Mouse (Mus musculus) neural tube, embryonic 11.5 days (tissue): ENCODE data around the gene Nes. TPM values are rescaled to one million over a fixed set of nuclear protein-coding genes. Genes with fewer than 3 reads are reported as not detected.

Experiments
- ATAC-seq: fragments of 200-750 bp; cut with Nextera tagmentation; 2 replicates; pipeline ENCODE4 v1.8.0; 2017; ENCODE audit warnings: moderate number of reproducible peaks, mild to moderate bottlenecking, moderate TSS enrichment, moderate library complexity; ENCODE audit not compliant: insufficient read depth, low FRiP score, low TSS enrichment
- DNase-seq: peaks from one replicate; pipeline ENCODE4 v3.0.0-alpha.2; 2015; ENCODE audit warnings: low spot score
- H3K27ac ChIP-seq: fragments of 300-500 bp; sonication (generic); 2 replicates; pipeline ENCODE4 v1.5.1; 2014; ENCODE audit warnings: low read depth, mild to moderate bottlenecking, low read length
- H3K27me3 ChIP-seq: fragments of 300-500 bp; sonication (generic); 2 replicates; pipeline ENCODE4 v1.6.1; 2014; ENCODE audit warnings: mild to moderate bottlenecking, low read length, mixed read lengths; ENCODE audit not compliant: control insufficient read depth, insufficient read depth
- H3K36me3 ChIP-seq: fragments of 300-500 bp; sonication (generic); 2 replicates; pipeline ENCODE4 v1.6.1; 2014; ENCODE audit warnings: mild to moderate bottlenecking, low read length, moderate library complexity, mixed read lengths; ENCODE audit not compliant: control insufficient read depth, insufficient read depth
- H3K4me1 ChIP-seq: fragments of 300-500 bp; sonication (generic); 2 replicates; pipeline ENCODE4 v1.6.1; 2014; ENCODE audit warnings: low read length, mixed read lengths; ENCODE audit not compliant: control insufficient read depth, insufficient read depth
- H3K4me2 ChIP-seq: fragments of 300-500 bp; sonication (generic); 2 replicates; pipeline ENCODE4 v1.6.1; 2014; ENCODE audit warnings: low read depth, mild to moderate bottlenecking, moderate library complexity
- H3K4me3 ChIP-seq: fragments of 300-500 bp; sonication (generic); 2 replicates; pipeline ENCODE4 v1.5.1; 2014; ENCODE audit warnings: low read depth, low read length
- H3K9ac ChIP-seq: fragments of 300-500 bp; sonication (generic); 2 replicates; pipeline ENCODE4 v1.6.1; 2014; ENCODE audit warnings: mild to moderate bottlenecking, low read length
- H3K9me3 ChIP-seq: fragments of 300-500 bp; sonication (generic); 2 replicates; pipeline ENCODE4 v1.6.1; 2016; ENCODE audit warnings: low read length; ENCODE audit not compliant: control insufficient read depth
- WGBS: fragments of 180-500 bp; shearing (Covaris S2); extraction: QIAGEN DNeasy Blood & Tissue Kit; methylation state at CpG from one replicate; pipeline ENCODE4 v1.1.7; 2014; 5-methylcytosine and 5-hydroxymethylcytosine counted together
- polyA plus RNA-seq: library from polyadenylated mRNA; unstranded; fragments of >200 nt; fragmentation: Nextera tagmentation; extraction: Ambion mirVana; gene quantifications from 2 replicates; pipeline ENCODE4 v1.2.1, GENCODE M21; 2014

Gene Nes
- polyA plus RNA-seq, 1 experiment from 2014 or later: 60.2 TPM

DNA sequence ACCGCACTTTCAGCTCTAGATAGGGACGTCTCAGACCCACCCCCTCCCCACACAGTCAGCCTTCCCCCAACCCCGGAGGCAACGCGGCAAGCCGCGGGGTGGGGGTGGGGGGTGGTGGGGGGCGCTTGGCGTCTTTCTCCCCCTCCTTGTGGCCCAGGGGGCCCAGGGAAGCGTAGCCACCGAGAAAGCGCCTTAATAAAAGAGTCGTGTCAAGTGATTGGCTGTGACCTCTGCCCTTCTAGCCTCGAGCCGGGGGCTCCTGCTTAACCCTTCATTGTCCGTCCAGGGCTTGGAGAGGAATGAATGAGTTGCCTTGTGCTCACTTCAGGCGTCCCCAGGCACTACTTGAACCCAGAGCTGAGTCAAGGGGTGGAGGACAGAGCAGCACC, 23.1 kb upstream of the Nes start:
- H3K27ac ChIP-seq: peak overlapping the region; percentile 77
- no peaks in the 10 kb centered on the region for H3K9me3 ChIP-seq
- peak overlapping the region; percentile 51 for H3K9ac ChIP-seq
- ATAC-seq: peak; percentile 33; the same call in 1 of the 2 replicates
- peak; percentile 81 for DNase-seq
- H3K36me3 ChIP-seq: no peaks in the 10 kb centered on the region; the same call in none of the 2 replicates
- H3K4me1 ChIP-seq: peaks cover 69% of the 10 kb centered on the region
- H3K4me3 ChIP-seq: peak overlapping the region; percentile 70
- H3K27me3 ChIP-seq: no peaks in the 10 kb centered on the region
- WGBS: 0% methylated on average over 13 of the region's 17 CpGs
- peak overlapping the region; percentile 86 for H3K4me2 ChIP-seq

DNA sequence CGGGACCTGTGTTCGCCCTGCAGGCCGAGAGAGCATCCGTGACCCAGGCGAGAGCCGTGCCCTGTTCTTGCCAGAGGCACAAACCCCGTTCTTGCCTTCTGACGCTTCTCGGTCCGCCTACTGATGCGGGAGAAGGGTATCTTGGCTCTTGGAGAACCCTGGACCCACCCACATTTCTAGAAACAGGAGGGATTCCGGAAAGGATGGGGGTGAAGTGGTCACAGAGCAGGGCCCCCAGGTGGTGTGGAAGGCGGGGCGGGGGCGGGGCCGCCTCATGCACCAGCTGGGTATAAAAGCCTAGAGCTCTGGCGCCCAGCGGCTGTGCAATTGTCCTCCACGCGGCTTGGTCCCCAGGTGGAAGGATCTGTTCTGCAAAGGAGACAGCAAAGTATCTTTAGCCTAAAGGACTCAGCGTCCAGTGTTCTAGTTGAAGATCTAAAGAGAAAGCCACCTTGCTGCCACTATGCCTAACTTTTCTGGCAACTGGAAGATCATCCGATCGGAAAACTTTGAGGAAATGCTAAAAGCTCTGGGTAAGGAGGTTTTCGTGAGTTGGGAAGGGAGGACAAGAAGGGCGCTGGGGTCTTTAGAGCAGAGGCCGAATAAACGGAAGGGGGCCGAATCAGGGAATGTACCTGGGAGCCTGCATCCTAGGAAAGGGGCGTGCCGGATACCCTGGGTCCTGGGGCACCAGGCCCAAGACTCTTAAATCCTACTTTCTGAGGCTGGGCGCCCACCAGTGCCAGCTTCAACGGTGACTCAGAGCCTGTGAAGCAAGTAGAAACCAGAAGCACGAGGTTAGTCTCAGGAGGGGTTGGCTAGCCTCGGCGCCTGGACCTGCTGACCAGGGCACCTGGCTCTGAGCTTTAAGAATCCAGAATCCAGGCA, 22.3 kb upstream of the Nes start, which contains the start of gene Crabp2:
Gene Crabp2 (plus strand): TSS at position 289 of the 888 bp plus-strand sequence.
- DNase-seq: peak; percentile 80
- peak within 1 kb of the TSS; percentile 77 for H3K27ac ChIP-seq
- peak within 1 kb of the TSS; percentile 86 for H3K4me2 ChIP-seq
- no peaks in the 10 kb centered on the region for H3K9me3 ChIP-seq
- H3K4me3 ChIP-seq: peak within 1 kb of the TSS; percentile 70
- peak within 1 kb of the TSS; percentile 51 for H3K9ac ChIP-seq
- peaks cover 72% of the 10 kb centered on the region for H3K4me1 ChIP-seq
- ATAC-seq: peak; percentile 43; the same call in 1 of the 2 replicates
- WGBS: under 1% methylated on average over 35 of the region's 35 CpGs
- H3K36me3 ChIP-seq: no peaks in the 10 kb centered on the region
- no peaks in the 10 kb centered on the region for H3K27me3 ChIP-seq

DNA sequence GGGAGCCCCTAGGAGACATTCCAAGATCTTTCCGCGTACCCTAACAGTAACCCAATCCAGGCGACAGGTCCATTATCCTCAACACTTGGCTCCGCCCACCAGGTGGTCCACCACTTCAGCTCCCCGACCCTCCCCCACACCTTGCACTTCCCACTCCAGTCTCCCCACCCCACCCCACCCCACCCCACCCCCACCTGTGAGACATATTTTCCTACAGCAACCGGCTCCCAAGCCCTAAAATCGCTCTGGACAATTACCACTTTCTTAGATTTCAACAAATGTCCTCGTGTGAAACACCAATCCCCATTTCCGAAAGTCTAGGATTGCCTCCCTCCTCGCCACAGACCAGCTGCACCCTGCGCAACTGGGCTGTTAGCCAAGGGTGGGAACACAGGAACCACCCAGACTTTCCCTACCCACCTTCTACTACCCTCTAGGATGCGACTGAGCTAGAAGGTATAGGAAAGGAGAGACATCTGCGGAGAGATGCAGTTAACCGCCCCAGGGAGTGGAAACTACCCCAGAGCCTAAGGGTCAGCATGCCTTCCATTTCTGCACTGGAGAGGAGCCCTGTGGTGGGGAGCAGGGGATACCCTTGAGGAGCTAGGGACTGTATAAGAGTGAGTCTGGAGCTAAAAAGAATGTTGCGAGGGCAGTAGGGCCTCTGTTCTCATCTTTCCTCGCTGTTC, 21.5 kb upstream of the Nes start:
- peaks cover 70% of the 10 kb centered on the region for H3K4me1 ChIP-seq
- no peaks in the 10 kb centered on the region for H3K27me3 ChIP-seq

GRCm38 (mm10) chr3:87949955-87950515, 20.8 kb upstream of the Nes start:
- H3K9me3 ChIP-seq: no peaks in the 10 kb centered on the region
- H3K4me1 ChIP-seq: peaks cover 63% of the 10 kb centered on the region
- peak overlapping the region; percentile 44 for H3K9ac ChIP-seq
- no peaks in the 10 kb centered on the region for H3K27me3 ChIP-seq
- H3K27ac ChIP-seq: peak overlapping the region; percentile 77
- peaks cover 3% of the 10 kb centered on the region; the same call in 1 of the 2 replicates for H3K36me3 ChIP-seq
- peak overlapping the region; percentile 70 for H3K4me3 ChIP-seq
- peak; percentile 54 for DNase-seq
- H3K4me2 ChIP-seq: peak overlapping the region; percentile 86
- 1% methylated on average over 13 of the region's 13 CpGs for WGBS
- no peak for ATAC-seq

More for the DNA sequence above, 21.5 kb upstream of the Nes start:
- Histone ChIP-seq H3K4me2 (peak overlapping the region; percentile 86), H3K4me3 (peak overlapping the region; percentile 70), H3K36me3 (peaks cover 3% of the 10 kb centered on the region; the same call in 1 of the 2 replicates), H3K9me3 (no peaks in the 10 kb centered on the region), H3K27ac (peak overlapping the region; percentile 77), H3K9ac (peak overlapping the region; percentile 44)
- peak; percentile 57 for DNase-seq
- 2% methylated on average over 16 of the region's 16 CpGs for WGBS
- no peak for ATAC-seq

GRCm38 (mm10) chr3:87951946-87952345, 18.9 kb upstream of the Nes start:
- WGBS: 15% methylated on average over 12 of the region's 12 CpGs
- Histone ChIP-seq H3K4me2 (peak overlapping the region; percentile 86), H3K9me3 (no peaks in the 10 kb centered on the region), H3K4me3 (peak overlapping the region; percentile 24), H3K27ac (0 out of 2 replicates have a peak overlapping the region, but pooled peaks have one; percentile 21), H3K36me3 (peaks cover 3% of the 10 kb centered on the region; the same call in 1 of the 2 replicates), H3K27me3 (no peaks in the 10 kb centered on the region), H3K9ac (peak overlapping the region; percentile 53), H3K4me1 (peaks cover 45% of the 10 kb centered on the region)
- no peak for DNase-seq
- ATAC-seq: no peak

DNA sequence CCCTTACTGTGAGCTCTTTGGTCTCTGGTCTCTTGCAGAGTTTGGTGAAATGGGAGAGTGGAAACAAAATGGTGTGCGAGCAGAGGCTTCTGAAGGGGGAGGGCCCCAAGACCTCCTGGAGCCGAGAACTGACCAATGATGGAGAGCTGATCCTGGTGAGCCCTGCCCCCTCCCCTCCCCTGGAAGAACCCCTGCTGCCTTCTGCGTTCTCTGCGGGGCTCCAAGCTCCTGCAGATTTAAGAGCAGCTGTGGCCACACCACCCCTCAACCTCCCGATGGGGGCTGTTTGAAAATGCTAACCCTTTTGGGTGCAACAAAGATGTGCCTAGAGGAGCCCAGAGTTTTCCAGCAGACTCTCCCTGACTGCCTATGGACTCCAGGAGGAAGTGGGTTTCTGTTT, 18.4 kb upstream of the Nes start:
- Histone ChIP-seq H3K27ac (peak overlapping the region; percentile 44; the same call in 1 of the 2 replicates), H3K9ac (peak overlapping the region; percentile 53), H3K4me1 (peaks cover 40% of the 10 kb centered on the region), H3K4me3 (peak overlapping the region; percentile 24; the same call in 1 of the 2 replicates), H3K36me3 (peaks cover 3% of the 10 kb centered on the region; the same call in 1 of the 2 replicates), H3K27me3 (no peaks in the 10 kb centered on the region), H3K9me3 (no peaks in the 10 kb centered on the region), H3K4me2 (peak overlapping the region; percentile 86)
- ATAC-seq (no peak), DNase-seq (peak; percentile 60)
- 7% methylated on average over 5 of the region's 5 CpGs for WGBS

- Histone ChIP-seq H3K36me3 (peaks cover 3% of the 10 kb centered on the region; the same call in 1 of the 2 replicates), H3K27me3 (no peaks in the 10 kb centered on the region), H3K9ac (peak overlapping the region; percentile 31), H3K4me3 (no peak overlapping the region), H3K27ac (peak overlapping the region; percentile 53; the same call in 1 of the 2 replicates), H3K4me1 (peaks cover 29% of the 10 kb centered on the region), H3K9me3 (no peaks in the 10 kb centered on the region), H3K4me2 (no peak overlapping the region)
- ATAC-seq (no peak), DNase-seq (no peak)
- WGBS: 6% methylated on average over 1 of the region's 1 CpGs
Measured at GRCm38 (mm10) chr3:87958056-87958455, 12.8 kb upstream of the Nes start.

DNA sequence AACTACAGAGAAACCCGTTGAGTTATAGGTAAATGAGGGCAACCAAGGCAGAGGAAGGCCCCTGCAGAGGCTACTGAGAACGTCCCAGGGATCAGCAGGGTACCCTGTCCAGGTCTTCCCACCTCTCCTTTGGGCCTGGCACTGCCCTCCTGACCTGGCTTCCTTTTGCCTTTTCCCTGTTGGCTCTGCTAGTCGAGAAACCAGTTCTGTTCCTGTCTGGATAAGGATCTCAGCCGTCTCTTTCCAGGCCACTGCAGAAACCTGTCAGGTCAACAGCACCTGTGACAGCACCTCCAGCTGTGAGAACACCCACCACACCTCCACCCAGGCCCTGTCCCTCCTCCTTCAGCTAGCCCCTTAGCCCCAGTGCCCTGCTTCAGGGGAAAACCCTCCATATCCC, 12.4 kb upstream of the Nes start:
- DNase-seq: no peak
- 12% methylated on average over 4 of the region's 4 CpGs for WGBS
- no peaks in the 10 kb centered on the region for H3K9me3 ChIP-seq
- no peaks in the 10 kb centered on the region for H3K27me3 ChIP-seq
- peaks cover 29% of the 10 kb centered on the region for H3K4me1 ChIP-seq
- no peak overlapping the region for H3K4me3 ChIP-seq
- H3K9ac ChIP-seq: peak overlapping the region; percentile 31
- H3K27ac ChIP-seq: peak overlapping the region; percentile 53; the same call in 1 of the 2 replicates
- ATAC-seq: no peak
- H3K36me3 ChIP-seq: peaks cover 3% of the 10 kb centered on the region; the same call in 1 of the 2 replicates
- no peak overlapping the region for H3K4me2 ChIP-seq
